Mouse (Mus musculus) stomach, embryonic 16.5 days (tissue): ENCODE measurements around the gene Slc6a21. TPM values are rescaled to one million over a fixed set of nuclear protein-coding genes. Genes with fewer than 3 reads are reported as not detected.

ENCODE experiments used
- ATAC-seq: fragments of 200-750 bp; cut with Nextera tagmentation; 2 replicates; pipeline ENCODE4 v1.8.0; 2017; ENCODE audit warnings: moderate number of reproducible peaks, moderate TSS enrichment; ENCODE audit not compliant: insufficient read depth, low FRiP score
- H3K27ac ChIP-seq: fragments of 300-500 bp; sonication (generic); 2 replicates; pipeline ENCODE4 v1.5.1; 2014; ENCODE audit warnings: low read length
- H3K27me3 ChIP-seq: fragments of 300-500 bp; sonication (generic); 2 replicates; pipeline ENCODE4 v1.6.1; 2014; ENCODE audit warnings: low read length, control low read depth, mixed read lengths; ENCODE audit not compliant: control insufficient read depth, insufficient read depth
- H3K36me3 ChIP-seq: fragments of 300-500 bp; sonication (generic); 2 replicates; pipeline ENCODE4 v1.6.1; 2014; ENCODE audit warnings: low read length; ENCODE audit not compliant: control insufficient read depth, insufficient read depth
- H3K4me1 ChIP-seq: fragments of 300-500 bp; sonication (generic); 2 replicates; pipeline ENCODE4 v1.6.1; 2014; ENCODE audit warnings: low read length, control low read depth, mixed read lengths; ENCODE audit not compliant: control insufficient read depth, insufficient read depth
- H3K4me2 ChIP-seq: fragments of 300-500 bp; sonication (generic); 2 replicates; pipeline ENCODE4 v1.6.1; 2014; ENCODE audit warnings: low read depth, low read length, mixed read lengths
- H3K4me3 ChIP-seq: fragments of 300-500 bp; sonication (generic); replicated peaks from 2 replicates; pipeline ENCODE4 v1.5.1; 2014; ENCODE audit warnings: mild to moderate bottlenecking, low read length
- H3K9ac ChIP-seq: fragments of 300-500 bp; sonication (generic); 2 replicates; pipeline ENCODE4 v1.6.1; 2014; ENCODE audit warnings: low read length
- H3K9me3 ChIP-seq: fragments of 300-500 bp; sonication (generic); replicated peaks from 2 replicates; pipeline ENCODE4 v1.6.1; 2016; ENCODE audit warnings: low read length, control low read depth; ENCODE audit not compliant: control insufficient read depth
- WGBS: fragments of 180-500 bp; shearing (Covaris S2); extraction: QIAGEN DNeasy Blood & Tissue Kit; methylation state at CpG from one replicate; pipeline ENCODE4 v1.1.7; 2014; 5-methylcytosine and 5-hydroxymethylcytosine counted together
- polyA plus RNA-seq: library from polyadenylated mRNA; unstranded; fragments of >200 nt; fragmentation: Nextera tagmentation; extraction: Ambion mirVana; gene quantifications from 2 replicates; pipeline ENCODE4 v1.2.1, GENCODE M21; 2015

Gene Slc6a21
- polyA plus RNA-seq, 1 experiment from 2014 or later, result not detected

DNA sequence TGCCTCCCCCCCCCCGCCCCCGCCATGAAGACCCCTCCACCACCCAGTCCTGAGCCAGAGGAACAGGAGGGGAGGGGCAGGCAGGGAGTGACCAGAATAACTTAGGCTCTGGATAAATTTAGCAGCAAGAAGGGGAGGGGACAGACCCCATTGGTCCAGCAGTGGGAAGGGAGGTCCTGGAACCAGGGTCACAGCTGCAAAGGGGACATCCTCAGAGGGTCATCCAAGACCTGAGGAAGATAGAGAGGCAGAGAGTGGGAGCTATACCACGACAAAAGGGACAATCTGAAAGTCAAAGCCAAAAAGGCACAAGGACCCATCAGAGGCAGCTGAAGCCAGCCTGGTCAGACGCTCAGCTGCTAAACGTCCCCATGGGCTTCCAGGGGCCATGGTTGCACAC, 57.7 kb downstream of the Slc6a21 start, which contains the start of gene Hrc:
Gene Hrc, plus strand, starts transcription at position 235 of the 400 bp plus-strand sequence.
- Histone ChIP-seq H3K4me3 (peak within 1 kb of the TSS; percentile 77; the same call in 1 of the 2 replicates), H3K9me3 (no peaks in the 10 kb centered on the region), H3K9ac (0 out of 2 replicates have a peak within 1 kb of the TSS, but pooled peaks have one; percentile 34), H3K27me3 (no peaks in the 10 kb centered on the region), H3K36me3 (no peaks in the 10 kb centered on the region), H3K4me2 (peak within 1 kb of the TSS; percentile 61), H3K4me1 (peaks cover 41% of the 10 kb centered on the region), H3K27ac (peak within 1 kb of the TSS; percentile 96)
- ATAC-seq, result no peak
- WGBS, result 28% methylated on average over 5 of the region's 5 CpGs

- Histone ChIP-seq H3K4me1 (peaks cover 51% of the 10 kb centered on the region), H3K4me3 (no peak overlapping the region), H3K27ac (no peak overlapping the region), H3K36me3 (no peaks in the 10 kb centered on the region), H3K9me3 (no peaks in the 10 kb centered on the region), H3K9ac (no peak overlapping the region), H3K4me2 (no peak overlapping the region), H3K27me3 (no peaks in the 10 kb centered on the region)
- 92% methylated on average over 4 of the region's 4 CpGs for WGBS
- ATAC-seq, result no peak
Observed at GRCm38 (mm10) chr7:45336319-45336718, 59.0 kb downstream of the Slc6a21 start.

DNA sequence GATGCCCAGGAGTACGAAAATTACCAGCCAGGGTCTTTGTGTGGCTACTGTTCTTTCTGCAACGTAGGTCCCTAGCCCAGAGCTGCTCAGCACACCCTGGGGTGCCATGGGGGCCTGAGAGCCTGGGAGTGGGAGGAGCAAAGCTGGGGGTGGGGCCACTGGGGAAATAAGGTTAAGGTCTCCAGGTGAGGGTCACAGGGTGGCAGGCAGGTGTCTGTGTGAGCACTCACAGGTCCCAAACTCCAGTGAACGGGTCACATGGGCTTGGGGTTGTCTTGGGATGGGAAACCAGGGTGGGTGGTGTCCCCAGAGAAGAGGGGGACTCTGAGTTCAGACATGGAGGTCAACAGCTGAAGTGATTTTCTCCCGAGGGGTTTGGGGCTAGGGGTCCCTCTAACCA, 60.2 kb downstream of the Slc6a21 start:
- Histone ChIP-seq H3K4me2 (peak overlapping the region; percentile 72; the same call in 1 of the 2 replicates), H3K9me3 (no peaks in the 10 kb centered on the region), H3K27me3 (no peaks in the 10 kb centered on the region), H3K4me1 (peaks cover 53% of the 10 kb centered on the region), H3K4me3 (0 out of 2 replicates have a peak overlapping the region, but pooled peaks have one; percentile 13), H3K27ac (no peak overlapping the region), H3K9ac (0 out of 2 replicates have a peak overlapping the region, but pooled peaks have one; percentile 11), H3K36me3 (no peaks in the 10 kb centered on the region)
- 23% methylated on average over 4 of the region's 4 CpGs for WGBS
- no peak for ATAC-seq

- Histone ChIP-seq H3K9me3 (no peaks in the 10 kb centered on the region), H3K36me3 (no peaks in the 10 kb centered on the region), H3K4me2 (peak overlapping the region; percentile 72), H3K27ac (peak overlapping the region; percentile 59), H3K4me1 (peaks cover 49% of the 10 kb centered on the region), H3K27me3 (no peaks in the 10 kb centered on the region), H3K4me3 (peak overlapping the region; percentile 52), H3K9ac (0 out of 2 replicates have a peak overlapping the region, but pooled peaks have one; percentile 11)
- 4% methylated on average over 14 of the region's 14 CpGs for WGBS
- ATAC-seq, result peak; percentile 32; the same call in 1 of the 2 replicates
Observed at GRCm38 (mm10) chr7:45338161-45338911, 61.0 kb downstream of the Slc6a21 start.

Other genes with a start within 250 kb of the Slc6a21 start
- gene Prr12, start 224.6 kb upstream of the Slc6a21 start, polyA plus RNA-seq, result 8.3 and 8.7 TPM in 2 replicates
- 55.7 TPM in 2 replicates for gene Nosip, start 215.1 kb upstream of the Slc6a21 start, polyA plus RNA-seq
- gene Prrg2, start 214.8 kb upstream of the Slc6a21 start, polyA plus RNA-seq, result 24.7 and 27.4 TPM in 2 replicates
- 388 and 395 TPM in 2 replicates for gene Rcn3, start 185.3 kb upstream of the Slc6a21 start, polyA plus RNA-seq
- gene Fcgrt, start 173.7 kb upstream of the Slc6a21 start, polyA plus RNA-seq, result 138 and 149 TPM in 2 replicates
- gene Rps11, start 153.1 kb upstream of the Slc6a21 start, polyA plus RNA-seq, result 1,225 and 1,374 TPM in 2 replicates
- gene Rpl13a, start 148.8 kb upstream of the Slc6a21 start, polyA plus RNA-seq, result 1,102 and 1,332 TPM in 2 replicates
- gene Gm45713, start 141.3 kb upstream of the Slc6a21 start, polyA plus RNA-seq, result not detected in 2 replicates
- gene Flt3l, start 141.1 kb upstream of the Slc6a21 start, polyA plus RNA-seq, result 2.2 and 2.8 TPM in 2 replicates
- 81.0 and 81.9 TPM in 2 replicates for gene Pih1d1, start 123.2 kb upstream of the Slc6a21 start, polyA plus RNA-seq
- gene Aldh16a1, start 122.9 kb upstream of the Slc6a21 start, polyA plus RNA-seq, result 39.5 and 49.2 TPM in 2 replicates
- 0.15 and 0.22 TPM in 2 replicates for gene Slc17a7, start 113.6 kb upstream of the Slc6a21 start, polyA plus RNA-seq
- gene Gfy, start 97.9 kb upstream of the Slc6a21 start, polyA plus RNA-seq, result not detected in 2 replicates
- not detected in 2 replicates for gene Pth2, start 96.5 kb upstream of the Slc6a21 start, polyA plus RNA-seq
- 0.55 and 1.5 TPM in 2 replicates for gene Ccdc155, start 72.6 kb upstream of the Slc6a21 start, polyA plus RNA-seq
- 2.1 and 4.9 TPM in 2 replicates for gene Dkkl1, start 65.4 kb upstream of the Slc6a21 start, polyA plus RNA-seq
- gene Tead2, start 61.8 kb upstream of the Slc6a21 start, polyA plus RNA-seq, result 93.9 and 101 TPM in 2 replicates
- gene Cd37, start 38.4 kb upstream of the Slc6a21 start, polyA plus RNA-seq, result 2.7 and 5.0 TPM in 2 replicates
- not detected in 2 replicates for gene Slc6a16, start 36.4 kb upstream of the Slc6a21 start, polyA plus RNA-seq
- gene Trpm4, start 56.3 kb downstream of the Slc6a21 start, polyA plus RNA-seq, result 30.1 and 32.2 TPM in 2 replicates
- 1.0 and 3.1 TPM in 2 replicates for gene Hrc, start 57.8 kb downstream of the Slc6a21 start, polyA plus RNA-seq
- 5.5 and 6.3 TPM in 2 replicates for gene Ppfia3, start 89.5 kb downstream of the Slc6a21 start, polyA plus RNA-seq
- gene Lin7b, start 93.1 kb downstream of the Slc6a21 start, polyA plus RNA-seq, result 4.6 and 5.5 TPM in 2 replicates
- gene Snrnp70, start 118.2 kb downstream of the Slc6a21 start, polyA plus RNA-seq, result 150 and 162 TPM in 2 replicates
- gene Kcna7, start 128.1 kb downstream of the Slc6a21 start, polyA plus RNA-seq, result 0.09 TPM in 1 of 2 replicates, not detected in the other
- 1.3 and 1.6 TPM in 2 replicates for gene Ntf5, start 136.2 kb downstream of the Slc6a21 start, polyA plus RNA-seq
- not detected in 2 replicates for gene Lhb, start 143.3 kb downstream of the Slc6a21 start, polyA plus RNA-seq
- 46.3 and 47.3 TPM in 2 replicates for gene Gys1, start 157.3 kb downstream of the Slc6a21 start, polyA plus RNA-seq
- 115 and 118 TPM in 2 replicates for gene Ruvbl2, start 160.6 kb downstream of the Slc6a21 start, polyA plus RNA-seq
- gene Ftl1, start 182.4 kb downstream of the Slc6a21 start, polyA plus RNA-seq, result 4,462 and 4,467 TPM in 2 replicates
- 116 and 142 TPM in 2 replicates for gene Bax, start 189.4 kb downstream of the Slc6a21 start, polyA plus RNA-seq
- gene Tulp2, start 204.4 kb downstream of the Slc6a21 start, polyA plus RNA-seq, result 1.4 and 1.5 TPM in 2 replicates
- not detected in 2 replicates for gene Gm45808, start 209.3 kb downstream of the Slc6a21 start, polyA plus RNA-seq
- gene Dhdh, start 211.3 kb downstream of the Slc6a21 start, polyA plus RNA-seq, result 2.0 and 2.2 TPM in 2 replicates
- gene Nucb1, start 232.9 kb downstream of the Slc6a21 start, polyA plus RNA-seq, result 229 and 262 TPM in 2 replicates
- 25.5 and 31.2 TPM in 2 replicates for gene Ppp1r15a, start 248.8 kb downstream of the Slc6a21 start, polyA plus RNA-seq
- gene Plekha4, start 248.8 kb downstream of the Slc6a21 start, polyA plus RNA-seq, result 2.7 and 3.9 TPM in 2 replicates